Mouse (Mus musculus) adrenal gland, postnatal 0 days (tissue): Measurements from ENCODE around the gene B3gat2. TPM values are rescaled to one million over a fixed set of nuclear protein-coding genes. Genes with fewer than 3 reads are reported as not detected.

Experiments
- polyA plus RNA-seq: library from polyadenylated mRNA; unstranded; fragments of >200 nt; fragmentation: Nextera tagmentation; extraction: Ambion mirVana; gene quantifications from 2 replicates; pipeline ENCODE4 v1.2.1, GENCODE M21; 2015

B3gat2 gene
- 0.32 and 0.80 TPM in 2 replicates for polyA plus RNA-seq

DNA sequence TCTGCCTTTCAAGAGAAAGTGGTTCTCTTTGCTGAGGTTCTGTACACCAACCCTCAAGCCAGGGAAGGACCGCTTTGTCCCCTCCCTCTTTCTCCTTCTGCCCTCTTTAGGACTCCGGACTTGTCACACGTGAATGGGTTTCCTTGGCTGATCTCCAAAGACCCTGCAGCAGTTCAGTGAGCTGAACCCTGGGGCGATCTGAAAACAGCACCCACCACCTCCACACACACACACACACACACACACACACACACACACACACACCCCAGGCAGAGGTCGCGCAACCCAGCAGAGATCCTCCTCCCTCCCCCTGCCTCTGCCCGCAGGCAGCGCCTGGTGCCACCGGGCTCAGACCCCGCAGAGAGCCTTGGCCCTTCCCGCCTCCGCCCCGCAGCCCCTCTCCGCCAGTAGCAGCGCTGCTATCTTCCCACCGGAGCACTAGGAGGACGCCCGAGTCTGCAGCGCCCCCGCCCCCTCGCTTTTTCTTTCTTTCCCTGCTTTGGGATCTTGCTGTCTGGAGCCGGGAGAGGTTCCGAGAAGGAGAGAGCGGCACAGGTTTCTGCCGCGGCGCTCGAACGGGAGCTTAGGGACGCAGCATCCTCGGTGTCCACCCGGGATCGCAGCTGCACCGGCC is at the start of gene B3gat2:
Gene B3gat2 (plus strand): TSS at position 252 of the 634 bp plus-strand sequence.

Other genes starting within 250 kb of the B3gat2 start
- 50.9 and 52.5 TPM in 2 replicates for gene Smap1, start 160.6 kb downstream of the B3gat2 start, polyA plus RNA-seq
- 282 and 359 TPM in 2 replicates for gene Sdhaf4, start 243.9 kb downstream of the B3gat2 start, polyA plus RNA-seq